Mouse (Mus musculus) heart, embryonic 13.5 days (tissue): ENCODE measurements around the gene Sfxn5. TPM values are rescaled to one million over a fixed set of nuclear protein-coding genes. Genes with fewer than 3 reads are reported as not detected.

Experiments
- ATAC-seq: fragments of 200-750 bp; cut with Nextera tagmentation; 2 replicates; pipeline ENCODE4 v1.8.0; 2017; ENCODE audit warnings: moderate TSS enrichment; ENCODE audit not compliant: insufficient number of reproducible peaks, low FRiP score, low TSS enrichment; ENCODE audit errors: extremely low read depth
- H3K27ac ChIP-seq: fragments of 300-500 bp; sonication (generic); replicated peaks from 2 replicates; pipeline ENCODE4 v1.5.1; 2015; ENCODE audit warnings: moderate library complexity, mild to moderate bottlenecking, inconsistent platforms
- H3K27me3 ChIP-seq: fragments of 300-500 bp; sonication (generic); replicated peaks from 2 replicates; pipeline ENCODE4 v1.6.1; 2015; ENCODE audit warnings: mild to moderate bottlenecking, inconsistent platforms
- H3K36me3 ChIP-seq: fragments of 300-500 bp; sonication (generic); 2 replicates; pipeline ENCODE4 v1.6.1; 2015; ENCODE audit warnings: mild to moderate bottlenecking, inconsistent platforms
- H3K4me1 ChIP-seq: fragments of 300-500 bp; sonication (generic); 2 replicates; pipeline ENCODE4 v1.6.1; 2015; ENCODE audit warnings: inconsistent platforms
- H3K4me2 ChIP-seq: fragments of 300-500 bp; sonication (generic); 2 replicates; pipeline ENCODE4 v1.6.1; 2015; ENCODE audit warnings: inconsistent platforms, mild to moderate bottlenecking, moderate library complexity
- H3K4me3 ChIP-seq: fragments of 300-500 bp; sonication (generic); 2 replicates; pipeline ENCODE4 v1.5.1; 2015; ENCODE audit warnings: moderate library complexity, mild to moderate bottlenecking, inconsistent platforms
- H3K9ac ChIP-seq: fragments of 300-500 bp; sonication (generic); 2 replicates; pipeline ENCODE4 v1.6.1; 2015; ENCODE audit warnings: inconsistent platforms, mild to moderate bottlenecking, moderate library complexity
- H3K9me3 ChIP-seq: fragments of 300-500 bp; sonication (generic); 2 replicates; pipeline ENCODE4 v1.6.1; 2016; ENCODE audit warnings: inconsistent platforms
- WGBS: fragments of 180-500 bp; shearing (Covaris S2); methylation state at CpG from one replicate; pipeline ENCODE4 v1.1.7; 2015; ENCODE audit warnings: mixed read lengths; 5-methylcytosine and 5-hydroxymethylcytosine counted together
- polyA plus RNA-seq: library from polyadenylated mRNA; unstranded; fragments of >200 nt; fragmentation: Nextera tagmentation; extraction: Ambion mirVana; gene quantifications from 2 replicates; pipeline ENCODE4 v1.2.1, GENCODE M21; 2015

The Sfxn5 gene
- 3.3 and 4.6 TPM in 2 replicates for polyA plus RNA-seq

- Histone ChIP-seq H3K4me1 (peaks cover 23% of the 10 kb centered on the region), H3K27me3 (peaks cover 13% of the 10 kb centered on the region), H3K9me3 (no peaks in the 10 kb centered on the region), H3K9ac (peak within 1 kb of the TSS; percentile 82), H3K27ac (peak within 1 kb of the TSS; percentile 85), H3K4me3 (peak within 1 kb of the TSS; percentile 70), H3K4me2 (peak within 1 kb of the TSS; percentile 100), H3K36me3 (peaks cover 28% of the 10 kb centered on the region)
- WGBS, result 0% methylated on average over 49 of the region's 49 CpGs
- ATAC-seq, result peak; percentile 89
Observed at GRCm38 (mm10) chr6:85333000-85333669, at the start of gene Sfxn5. TSS of gene Sfxn5 (minus strand) at chr6:85333422.

- Histone ChIP-seq H3K36me3 (no peaks in the 10 kb centered on the region), H3K4me2 (no peak overlapping the region), H3K4me3 (no peak overlapping the region), H3K9ac (no peak overlapping the region), H3K27ac (no peak overlapping the region), H3K9me3 (no peaks in the 10 kb centered on the region), H3K27me3 (peaks cover 19% of the 10 kb centered on the region), H3K4me1 (peaks cover 21% of the 10 kb centered on the region)
- ATAC-seq, result no peak
- 65% methylated on average over 2 of the region's 2 CpGs for WGBS
Observed at GRCm38 (mm10) chr6:85382791-85383190, 49.6 kb upstream of the Sfxn5 start.

- no peak overlapping the region for H3K27ac ChIP-seq
- H3K4me3 ChIP-seq, result no peak overlapping the region
- no peaks in the 10 kb centered on the region for H3K9me3 ChIP-seq
- no peak for ATAC-seq
- H3K4me1 ChIP-seq, result peaks cover 32% of the 10 kb centered on the region
- peaks cover 12% of the 10 kb centered on the region for H3K27me3 ChIP-seq
- no peaks in the 10 kb centered on the region for H3K36me3 ChIP-seq
- no peak overlapping the region for H3K4me2 ChIP-seq
- no peak overlapping the region for H3K9ac ChIP-seq
- 63% methylated on average over 10 of the region's 10 CpGs for WGBS
Observed at GRCm38 (mm10) chr6:85381648-85382020, 48.4 kb upstream of the Sfxn5 start.

GRCm38 (mm10) chr6:85380901-85381647, 47.9 kb upstream of the Sfxn5 start:
- no peak overlapping the region for H3K27ac ChIP-seq
- peak overlapping the region; percentile 24 for H3K4me3 ChIP-seq
- H3K9me3 ChIP-seq, result no peaks in the 10 kb centered on the region
- H3K4me2 ChIP-seq, result peak overlapping the region; percentile 62
- H3K36me3 ChIP-seq, result no peaks in the 10 kb centered on the region
- peak overlapping the region; percentile 59 for H3K9ac ChIP-seq
- peaks cover 34% of the 10 kb centered on the region for H3K4me1 ChIP-seq
- WGBS, result 22% methylated on average over 17 of the region's 17 CpGs
- H3K27me3 ChIP-seq, result peaks cover 7% of the 10 kb centered on the region
- ATAC-seq, result no peak; the same call in 1 of the 2 replicates

GRCm38 (mm10) chr6:85380201-85380900, 47.1 kb upstream of the Sfxn5 start:
- Histone ChIP-seq H3K36me3 (no peaks in the 10 kb centered on the region), H3K9ac (peak overlapping the region; percentile 59), H3K27ac (no peak overlapping the region), H3K9me3 (no peaks in the 10 kb centered on the region), H3K4me1 (peaks cover 36% of the 10 kb centered on the region), H3K4me3 (peak overlapping the region; percentile 24), H3K4me2 (peak overlapping the region; percentile 62), H3K27me3 (no peaks in the 10 kb centered on the region)
- WGBS, result 28% methylated on average over 10 of the region's 10 CpGs
- 0 out of 2 replicates have a peak, but pooled peaks have one; percentile 23 for ATAC-seq

- ATAC-seq, result no peak
- WGBS, result 45% methylated on average over 8 of the region's 8 CpGs
- Histone ChIP-seq H3K27ac (no peak overlapping the region), H3K4me1 (peaks cover 40% of the 10 kb centered on the region), H3K4me3 (no peak overlapping the region), H3K4me2 (no peak overlapping the region), H3K36me3 (no peaks in the 10 kb centered on the region), H3K27me3 (no peaks in the 10 kb centered on the region), H3K9ac (no peak overlapping the region), H3K9me3 (no peaks in the 10 kb centered on the region)
Observed at GRCm38 (mm10) chr6:85378629-85379028, 45.4 kb upstream of the Sfxn5 start.

GRCm38 (mm10) chr6:85377876-85378275, 44.7 kb upstream of the Sfxn5 start:
- Histone ChIP-seq H3K27me3 (no peaks in the 10 kb centered on the region), H3K27ac (no peak overlapping the region)

GRCm38 (mm10) chr6:85377066-85377734, 44.0 kb upstream of the Sfxn5 start:
- Histone ChIP-seq H3K4me2 (no peak overlapping the region), H3K36me3 (no peaks in the 10 kb centered on the region), H3K9ac (no peak overlapping the region), H3K4me1 (peaks cover 50% of the 10 kb centered on the region), H3K27ac (no peak overlapping the region), H3K9me3 (no peaks in the 10 kb centered on the region), H3K27me3 (no peaks in the 10 kb centered on the region), H3K4me3 (no peak overlapping the region)
- WGBS, result 41% methylated on average over 4 of the region's 4 CpGs
- ATAC-seq, result no peak

More at GRCm38 (mm10) chr6:85377876-85378275, 44.7 kb upstream of the Sfxn5 start:
- Histone ChIP-seq H3K9me3 (no peaks in the 10 kb centered on the region), H3K36me3 (no peaks in the 10 kb centered on the region), H3K4me1 (peaks cover 43% of the 10 kb centered on the region), H3K4me2 (no peak overlapping the region), H3K9ac (no peak overlapping the region), H3K4me3 (no peak overlapping the region)
- WGBS, result 55% methylated on average over 5 of the region's 5 CpGs
- no peak for ATAC-seq

- H3K4me3 ChIP-seq, result peak overlapping the region; percentile 94
Observed at GRCm38 (mm10) chr6:85374734-85375114, 41.5 kb upstream of the Sfxn5 start.

GRCm38 (mm10) chr6:85373951-85374733, 40.9 kb upstream of the Sfxn5 start, which contains the start of gene Rab11fip5:
TSS of gene Rab11fip5 (minus strand) at chr6:85374634.
- Histone ChIP-seq H3K4me1 (peaks cover 70% of the 10 kb centered on the region), H3K36me3 (peaks cover 15% of the 10 kb centered on the region; the same call in 1 of the 2 replicates), H3K27ac (peak within 1 kb of the TSS; percentile 96), H3K27me3 (no peaks in the 10 kb centered on the region), H3K9ac (peak within 1 kb of the TSS; percentile 98), H3K4me3 (peak within 1 kb of the TSS; percentile 94), H3K9me3 (no peaks in the 10 kb centered on the region), H3K4me2 (peak within 1 kb of the TSS; percentile 75)
- 2% methylated on average over 79 of the region's 80 CpGs for WGBS
- no peak for ATAC-seq

More at GRCm38 (mm10) chr6:85374734-85375114, 41.5 kb upstream of the Sfxn5 start:
- ATAC-seq, result peak; percentile 95
- H3K36me3 ChIP-seq, result peaks cover 15% of the 10 kb centered on the region; the same call in 1 of the 2 replicates
- H3K27ac ChIP-seq, result peak overlapping the region; percentile 96
- peak overlapping the region; percentile 98 for H3K9ac ChIP-seq
- no peaks in the 10 kb centered on the region for H3K9me3 ChIP-seq
- peak overlapping the region; percentile 75 for H3K4me2 ChIP-seq
- WGBS, result 0% methylated on average over 19 of the region's 19 CpGs
- H3K4me1 ChIP-seq, result peaks cover 64% of the 10 kb centered on the region
- H3K27me3 ChIP-seq, result no peaks in the 10 kb centered on the region
